Mouse (Mus musculus) liver, postnatal 0 days (tissue): ENCODE data around the gene Srpk2. TPM values are rescaled to one million over a fixed set of nuclear protein-coding genes. Genes with fewer than 3 reads are reported as not detected.

Experiments used
- ATAC-seq: fragments of 200-750 bp; cut with Nextera tagmentation; 2 replicates; pipeline ENCODE4 v1.8.0; 2017; ENCODE audit warnings: mild to moderate bottlenecking, moderate library complexity
- DNase-seq: peaks from one replicate; pipeline ENCODE4 v3.0.0-alpha.2; 2016
- H3K27ac ChIP-seq: fragments of 300-500 bp; sonication (generic); 2 replicates; pipeline ENCODE4 v1.5.1; 2014; ENCODE audit warnings: antibody characterized with exemption, moderate library complexity, mild to moderate bottlenecking, low read depth
- H3K27me3 ChIP-seq: fragments of 300-500 bp; sonication (generic); 2 replicates; pipeline ENCODE4 v1.6.1; 2014; ENCODE audit warnings: low read length, control low read depth, mixed read lengths; ENCODE audit not compliant: insufficient read depth
- H3K36me3 ChIP-seq: fragments of 300-500 bp; sonication (generic); replicated peaks from 2 replicates; pipeline ENCODE4 v1.6.1; 2014; ENCODE audit warnings: mild to moderate bottlenecking, control low read depth, low read length, moderate library complexity, mixed read lengths; ENCODE audit not compliant: insufficient read depth
- H3K4me1 ChIP-seq: fragments of 300-500 bp; sonication (generic); 2 replicates; pipeline ENCODE4 v1.6.1; 2014; ENCODE audit warnings: antibody characterized with exemption, mild to moderate bottlenecking, control low read depth; ENCODE audit not compliant: insufficient read depth
- H3K4me2 ChIP-seq: fragments of 300-500 bp; sonication (generic); 2 replicates; pipeline ENCODE4 v1.6.1; 2014; ENCODE audit warnings: low read depth, mild to moderate bottlenecking, low read length, moderate library complexity, mixed read lengths
- H3K4me3 ChIP-seq: fragments of 300-500 bp; sonication (generic); 2 replicates; pipeline ENCODE4 v1.5.1; 2014; ENCODE audit warnings: low read depth, low read length
- H3K9ac ChIP-seq: fragments of 300-500 bp; sonication (generic); replicated peaks from 2 replicates; pipeline ENCODE4 v1.6.1; 2014; ENCODE audit warnings: mild to moderate bottlenecking, moderate library complexity
- H3K9me3 ChIP-seq: fragments of 300-500 bp; sonication (generic); 2 replicates; pipeline ENCODE4 v1.6.1; 2016; ENCODE audit warnings: mild to moderate bottlenecking, control low read depth, low read length, mixed read lengths
- CTCF ChIP-seq: sonication (generic); IDR thresholded peaks from 2 replicates; pipeline ENCODE4 v1.5.1; 2016; ENCODE audit warnings: antibody characterized with exemption, low read depth
- EP300 ChIP-seq: IDR thresholded peaks from 2 replicates; pipeline ENCODE4 v1.6.1; 2016; ENCODE audit warnings: antibody characterized with exemption, low read depth, mild to moderate bottlenecking
- WGBS: fragments of 180-500 bp; shearing (Covaris S2); extraction: QIAGEN DNeasy Blood & Tissue Kit; methylation state at CpG from one replicate; pipeline ENCODE4 v1.1.7; 2014; ENCODE audit not compliant: insufficient replicate concordance; 5-methylcytosine and 5-hydroxymethylcytosine counted together
- polyA plus RNA-seq: library from polyadenylated mRNA; unstranded; fragments of >200 nt; fragmentation: Nextera tagmentation; extraction: Ambion mirVana; gene quantifications from 2 replicates; pipeline ENCODE4 v1.2.1, GENCODE M21; 2015

Srpk2 gene
- polyA plus RNA-seq, 1 experiment from 2014 or later, result 10.9 TPM

GRCm38 (mm10) chr5:23674829-23675498, 9.5 kb downstream of the Srpk2 start:
- H3K27me3 ChIP-seq, result peaks cover 14% of the 10 kb centered on the region
- peak overlapping the region; percentile 61 for H3K9ac ChIP-seq
- H3K4me1 ChIP-seq, result peaks cover 3% of the 10 kb centered on the region; the same call in 1 of the 2 replicates
- DNase-seq (peak; percentile 52), ATAC-seq (peak; percentile 52)
- H3K4me3 ChIP-seq, result peak overlapping the region; percentile 79
- no peaks in the 10 kb centered on the region for H3K9me3 ChIP-seq
- no peak overlapping the region for H3K27ac ChIP-seq
- WGBS, result 3% methylated on average over 61 of the region's 61 CpGs
- H3K36me3 ChIP-seq, result no peaks in the 10 kb centered on the region
- H3K4me2 ChIP-seq, result peak overlapping the region; percentile 99
- peak; percentile 30; the same call in 1 of the 2 replicates for TF ChIP-seq CTCF
- TF ChIP-seq EP300, result no peak

- no peak overlapping the region for H3K4me3 ChIP-seq
- no peak overlapping the region for H3K4me2 ChIP-seq
- ATAC-seq, result no peak
- H3K27me3 ChIP-seq, result peaks cover 14% of the 10 kb centered on the region
- H3K27ac ChIP-seq, result no peak overlapping the region
- H3K36me3 ChIP-seq, result no peaks in the 10 kb centered on the region
- TF ChIP-seq EP300 (no peak), CTCF (no peak)
- no peaks in the 10 kb centered on the region for H3K9me3 ChIP-seq
- no peak for DNase-seq
- WGBS, result 55% methylated on average over 7 of the region's 7 CpGs
- H3K4me1 ChIP-seq, result peaks cover 3% of the 10 kb centered on the region; the same call in 1 of the 2 replicates
- H3K9ac ChIP-seq, result no peak overlapping the region
These were observed 12.3 kb downstream of the Srpk2 start for GRCm38 (mm10) chr5:23672136-23672535.

GRCm38 (mm10) chr5:23670880-23671279, 13.5 kb downstream of the Srpk2 start:
- no peaks in the 10 kb centered on the region; the same call in 1 of the 2 replicates for H3K4me1 ChIP-seq
- no peak for ATAC-seq
- no peak for DNase-seq
- TF ChIP-seq CTCF (peak; percentile 36), EP300 (no peak)
- no peak overlapping the region for H3K27ac ChIP-seq
- 84% methylated on average over 4 of the region's 4 CpGs for WGBS
- H3K4me2 ChIP-seq, result no peak overlapping the region
- no peak overlapping the region for H3K9ac ChIP-seq
- no peak overlapping the region for H3K4me3 ChIP-seq
- H3K9me3 ChIP-seq, result no peaks in the 10 kb centered on the region
- H3K27me3 ChIP-seq, result peaks cover 9% of the 10 kb centered on the region; the same call in 1 of the 2 replicates
- no peaks in the 10 kb centered on the region for H3K36me3 ChIP-seq

GRCm38 (mm10) chr5:23665906-23666305, 18.5 kb downstream of the Srpk2 start:
- no peak for DNase-seq
- no peak for ATAC-seq
- Histone ChIP-seq H3K27me3 (no peaks in the 10 kb centered on the region), H3K27ac (no peak overlapping the region), H3K36me3 (no peaks in the 10 kb centered on the region), H3K4me3 (no peak overlapping the region), H3K4me1 (no peaks in the 10 kb centered on the region), H3K4me2 (no peak overlapping the region), H3K9me3 (no peaks in the 10 kb centered on the region), H3K9ac (no peak overlapping the region)
- TF ChIP-seq EP300 (no peak), CTCF (no peak)

- Histone ChIP-seq H3K4me3 (no peak overlapping the region), H3K27me3 (no peaks in the 10 kb centered on the region), H3K9ac (no peak overlapping the region), H3K4me1 (no peaks in the 10 kb centered on the region), H3K9me3 (no peaks in the 10 kb centered on the region), H3K27ac (no peak overlapping the region), H3K4me2 (no peak overlapping the region), H3K36me3 (no peaks in the 10 kb centered on the region)
- 86% methylated on average over 2 of the region's 2 CpGs for WGBS
- TF ChIP-seq CTCF (no peak), EP300 (no peak)
- ATAC-seq (no peak), DNase-seq (no peak)
These were observed 23.2 kb downstream of the Srpk2 start for GRCm38 (mm10) chr5:23661191-23661590.

- WGBS, result 79% methylated on average over 5 of the region's 5 CpGs
- Histone ChIP-seq H3K4me1 (no peaks in the 10 kb centered on the region), H3K27ac (no peak overlapping the region), H3K27me3 (no peaks in the 10 kb centered on the region), H3K4me3 (no peak overlapping the region), H3K9ac (no peak overlapping the region), H3K9me3 (no peaks in the 10 kb centered on the region), H3K4me2 (no peak overlapping the region), H3K36me3 (no peaks in the 10 kb centered on the region)
- no peak for TF ChIP-seq EP300
- no peak for TF ChIP-seq CTCF
- no peak for DNase-seq
- ATAC-seq, result no peak
These were observed 26.4 kb downstream of the Srpk2 start for GRCm38 (mm10) chr5:23658017-23658416.

GRCm38 (mm10) chr5:23656590-23656989, 27.8 kb downstream of the Srpk2 start:
- no peaks in the 10 kb centered on the region for H3K36me3 ChIP-seq
- DNase-seq (no peak), ATAC-seq (no peak)
- H3K9ac ChIP-seq, result no peak overlapping the region
- H3K9me3 ChIP-seq, result no peaks in the 10 kb centered on the region
- TF ChIP-seq EP300 (no peak), CTCF (no peak)
- no peak overlapping the region for H3K27ac ChIP-seq
- H3K4me3 ChIP-seq, result no peak overlapping the region
- WGBS, result 78% methylated on average over 4 of the region's 4 CpGs
- H3K4me1 ChIP-seq, result no peaks in the 10 kb centered on the region
- no peaks in the 10 kb centered on the region for H3K27me3 ChIP-seq
- no peak overlapping the region for H3K4me2 ChIP-seq
